Mouse (Mus musculus) inflammation-experienced regulatory T-cells, adult 6 months (primary cell): ENCODE measurements around the gene Nebl. TPM values are rescaled to one million over a fixed set of nuclear protein-coding genes. Genes with fewer than 3 reads are reported as not detected.

Experiments used
- ATAC-seq: one replicate; pipeline ENCODE4 v1.8.0; 2017
- polyA plus RNA-seq, 3 experiments: library from polyadenylated mRNA; unstranded; fragments of 100-300 nt; shearing (Covaris generic); gene quantifications; one replicate each; pipeline ENCODE4 v1.2.1; 2017

Nebl gene
- polyA plus RNA-seq, 3 experiments from 2014 or later = 13.5 to 17.4 (median 14.3) TPM

DNA sequence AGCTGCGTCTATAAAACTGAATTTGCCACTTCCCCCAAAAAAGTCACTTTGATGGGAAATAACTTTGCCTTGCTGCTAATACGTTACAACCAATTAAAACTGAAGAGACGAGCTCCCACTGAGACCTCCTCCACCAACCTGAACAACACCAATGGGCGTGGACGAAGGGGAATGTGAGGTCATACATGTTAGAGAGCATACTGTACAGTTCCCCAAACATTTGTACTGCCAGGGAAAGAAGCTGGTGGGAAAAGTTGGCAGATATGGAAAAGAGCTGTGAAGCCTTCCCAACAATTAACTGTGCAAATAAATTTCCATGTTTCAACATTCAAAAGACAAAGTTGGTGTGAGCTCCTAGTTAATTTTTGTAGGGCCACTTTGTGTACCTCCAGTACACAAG is 25.3 kb downstream of the Nebl start:
- no peak for ATAC-seq

DNA sequence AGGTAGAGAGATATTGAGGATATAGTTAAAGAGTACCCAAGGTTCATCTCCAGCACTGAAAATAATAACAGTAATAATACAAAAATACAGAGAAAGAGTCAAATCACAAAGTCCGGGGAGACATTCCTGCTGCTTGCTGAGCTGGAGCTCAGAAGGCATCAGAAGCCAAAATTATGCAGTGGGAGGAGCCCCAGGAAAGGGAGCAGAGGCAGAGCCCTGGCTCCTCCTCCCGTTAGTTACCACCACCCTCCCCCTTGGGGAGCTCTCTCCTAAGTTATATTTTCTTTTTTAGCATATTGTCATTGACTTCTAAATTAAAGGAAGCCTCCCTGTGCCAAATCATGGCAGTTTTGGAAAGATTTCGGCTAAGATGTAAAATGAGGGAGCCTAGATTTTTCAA is 25.8 kb downstream of the Nebl start:
- no peak for ATAC-seq

GRCm38 (mm10) chr2:17703170-17703512 is 28.1 kb downstream of the Nebl start:
- peak; percentile 72 for ATAC-seq

- peak; percentile 69 for ATAC-seq
Measured at GRCm38 (mm10) chr2:17702481-17703169, 28.6 kb downstream of the Nebl start.

- ATAC-seq = peak; percentile 47
Measured at GRCm38 (mm10) chr2:17698161-17699087, 32.8 kb downstream of the Nebl start.

DNA sequence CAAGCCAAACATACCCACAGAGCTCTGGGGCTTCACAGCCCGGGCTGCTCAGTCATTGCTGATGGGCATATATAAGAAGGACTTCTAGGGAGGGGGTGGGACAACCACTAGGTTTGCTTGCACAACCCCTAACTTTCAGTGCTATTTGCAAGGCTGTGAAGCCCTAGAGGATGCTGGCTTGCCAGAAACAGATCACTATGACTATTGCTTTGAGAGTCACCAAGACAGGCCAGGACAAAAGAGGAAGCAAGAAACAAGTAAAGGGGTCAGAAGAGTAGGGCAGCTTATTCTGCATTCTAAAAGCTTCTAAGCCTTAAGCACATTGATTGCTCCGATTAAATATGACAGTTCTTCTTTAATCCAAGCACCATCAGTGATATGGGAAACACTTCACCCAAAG is 38.3 kb downstream of the Nebl start:
- ATAC-seq = no peak

- ATAC-seq = no peak
Measured at GRCm38 (mm10) chr2:17690264-17690663, 41.0 kb downstream of the Nebl start.

GRCm38 (mm10) chr2:17687141-17687540 is 44.1 kb downstream of the Nebl start:
- no peak for ATAC-seq

- ATAC-seq = peak; percentile 38
Measured at GRCm38 (mm10) chr2:17683326-17684040, 47.8 kb downstream of the Nebl start.

GRCm38 (mm10) chr2:17672156-17672555 is 59.1 kb downstream of the Nebl start:
- ATAC-seq = no peak

DNA sequence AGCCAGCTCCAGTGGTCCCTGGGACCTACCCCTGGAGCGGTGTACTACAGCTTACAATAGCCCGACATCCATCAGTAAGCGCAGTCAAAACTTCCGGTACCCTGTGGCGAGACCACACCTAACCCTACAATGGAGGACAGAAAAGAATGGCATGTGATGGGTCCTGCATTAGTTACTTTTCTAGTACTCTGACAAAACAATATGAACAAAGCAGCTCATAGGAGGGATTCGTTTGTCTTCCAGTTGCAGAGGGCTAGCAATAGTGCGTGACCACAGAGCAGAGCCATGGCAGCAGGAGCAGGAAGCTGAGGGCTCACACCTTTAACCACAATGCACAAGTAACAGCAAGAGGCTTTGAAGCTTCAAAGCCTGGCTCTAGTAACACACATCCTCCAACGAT is 59.7 kb downstream of the Nebl start:
- peak; percentile 93 for ATAC-seq

- ATAC-seq = no peak
Measured at GRCm38 (mm10) chr2:17669953-17670352, 61.3 kb downstream of the Nebl start.

- ATAC-seq = no peak
Measured at GRCm38 (mm10) chr2:17669000-17669399, 62.3 kb downstream of the Nebl start.

DNA sequence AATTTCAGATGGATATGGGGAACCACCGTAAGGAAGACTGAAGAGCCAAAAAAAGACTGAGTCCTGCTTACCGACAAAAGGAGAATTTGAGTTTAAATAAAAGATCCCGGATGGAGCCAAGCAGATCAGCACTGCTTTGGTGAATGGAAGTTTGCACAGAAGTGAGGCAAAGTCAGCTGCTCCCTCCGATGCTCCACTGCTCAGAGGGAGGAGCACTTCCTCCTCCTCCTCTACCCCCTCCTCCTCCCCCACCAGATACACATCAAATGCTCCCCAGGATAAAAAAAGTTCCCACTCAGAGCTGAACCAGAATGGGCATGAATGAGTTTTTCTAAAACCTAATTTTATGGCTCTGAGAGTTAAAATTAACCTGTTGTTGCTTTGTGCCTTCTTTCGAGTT is 73.1 kb downstream of the Nebl start:
- no peak for ATAC-seq

DNA sequence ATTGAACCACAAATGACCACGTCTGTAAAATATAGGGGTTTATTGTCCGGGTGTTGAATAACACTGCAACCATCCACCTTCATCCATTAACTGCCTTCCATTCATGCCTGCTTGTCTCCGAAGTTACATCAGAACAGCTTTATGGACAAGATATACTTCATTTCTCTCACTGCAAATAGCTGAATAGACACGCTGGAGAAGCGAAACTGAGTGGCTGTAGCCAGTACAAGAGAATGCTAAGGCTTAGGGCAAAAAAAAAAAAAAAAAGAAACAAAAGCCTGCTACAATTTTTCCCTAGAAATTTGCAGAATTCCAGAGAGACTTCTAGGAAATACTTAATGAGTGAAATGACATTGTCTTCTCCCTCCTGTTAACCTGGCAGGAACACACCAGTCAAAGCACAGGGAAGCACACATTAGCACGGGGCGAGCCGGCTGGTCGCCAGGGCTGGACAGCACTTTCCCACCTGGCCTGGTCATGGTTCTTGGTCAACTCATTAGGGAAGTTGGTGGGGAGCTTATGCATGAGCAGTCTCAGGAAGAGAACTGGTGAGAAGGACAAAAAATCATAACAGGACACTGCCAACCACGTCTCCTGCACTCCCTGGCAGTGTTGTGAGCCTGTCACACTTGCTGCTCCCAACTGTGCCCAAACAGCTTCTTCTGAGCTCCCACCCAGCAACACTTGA is 81.0 kb downstream of the Nebl start:
- no peak for ATAC-seq

DNA sequence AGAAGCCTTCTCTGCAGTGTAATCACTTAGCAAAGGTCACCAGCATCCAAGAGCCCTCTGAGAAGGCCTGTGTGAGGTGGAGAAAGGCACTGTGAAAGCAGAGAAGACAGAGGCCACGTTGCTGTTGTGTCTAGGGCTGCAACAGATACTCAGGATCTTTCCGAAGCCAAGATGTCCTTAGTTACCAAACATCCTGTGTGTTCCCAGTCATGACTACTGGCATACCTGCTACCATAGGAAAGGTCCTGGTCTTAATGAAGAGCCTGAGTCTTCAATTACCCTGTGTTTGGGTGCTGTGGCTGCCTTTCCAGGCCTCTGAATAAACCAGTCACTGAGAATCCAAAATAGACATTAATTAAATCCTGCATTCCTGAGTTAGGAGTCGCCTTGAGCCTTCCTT is 81.5 kb downstream of the Nebl start:
- no peak for ATAC-seq

DNA sequence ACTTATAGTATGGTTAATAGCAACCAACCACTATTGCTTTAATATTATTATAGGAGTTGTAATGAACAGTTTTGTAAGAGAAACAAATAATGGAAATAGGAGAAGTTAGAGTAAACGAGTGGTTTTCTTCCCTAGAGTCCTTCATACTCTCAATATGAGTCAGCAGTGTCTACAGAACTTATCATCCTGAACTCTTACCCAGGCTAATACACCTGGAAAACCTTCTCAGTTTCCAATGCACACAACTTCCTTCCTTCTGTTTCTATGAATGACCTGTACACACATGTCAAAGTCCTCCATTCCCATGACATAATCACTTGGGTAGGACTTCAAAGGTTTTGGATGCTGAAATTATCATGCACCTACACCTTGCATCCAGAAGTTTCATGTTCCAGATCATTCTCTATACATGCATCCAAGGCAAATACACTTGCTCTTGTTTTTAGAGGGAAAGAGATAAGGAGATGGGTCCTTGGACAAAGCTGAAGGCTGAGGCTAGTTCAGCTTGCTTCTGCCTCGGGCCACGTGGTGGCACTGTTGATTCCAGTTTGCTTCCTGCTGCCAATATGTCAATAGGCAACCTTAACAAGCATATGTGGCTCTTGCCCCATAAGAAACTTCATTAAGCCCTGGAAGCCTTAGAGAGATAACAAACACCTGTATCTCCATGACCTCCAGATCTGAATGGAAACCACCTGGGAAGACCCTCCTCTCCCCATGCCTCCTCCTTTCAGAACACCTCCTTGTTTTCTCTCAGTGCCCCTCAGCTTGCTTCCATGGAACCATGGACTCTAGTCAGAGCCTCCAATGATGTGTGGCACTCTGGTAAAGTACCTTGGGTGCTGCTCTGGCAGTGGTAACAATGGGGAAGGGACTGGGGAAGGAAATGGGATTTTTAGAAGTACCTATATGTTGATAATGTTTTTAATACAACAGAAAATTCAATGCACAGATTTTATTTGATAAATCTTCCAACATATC is 86.7 kb downstream of the Nebl start:
- peak; percentile 75 for ATAC-seq

GRCm38 (mm10) chr2:17643869-17644268 is 87.4 kb downstream of the Nebl start:
- ATAC-seq = no peak

- ATAC-seq = no peak
Measured at GRCm38 (mm10) chr2:17642770-17643169, 88.5 kb downstream of the Nebl start.

- ATAC-seq = no peak
Measured at GRCm38 (mm10) chr2:17640861-17641260, 90.4 kb downstream of the Nebl start.

- ATAC-seq = no peak
Measured at GRCm38 (mm10) chr2:17638631-17639030, 92.6 kb downstream of the Nebl start.
